Mouse (Mus musculus): ENCODE measurements at regions not wholly inside any gene's neighbourhood (a gene's known extent, or its start where the extent isn't known, plus 50 kb on each side); places are given as distances from the start of the nearest gene placed in this dataset.

DNA sequence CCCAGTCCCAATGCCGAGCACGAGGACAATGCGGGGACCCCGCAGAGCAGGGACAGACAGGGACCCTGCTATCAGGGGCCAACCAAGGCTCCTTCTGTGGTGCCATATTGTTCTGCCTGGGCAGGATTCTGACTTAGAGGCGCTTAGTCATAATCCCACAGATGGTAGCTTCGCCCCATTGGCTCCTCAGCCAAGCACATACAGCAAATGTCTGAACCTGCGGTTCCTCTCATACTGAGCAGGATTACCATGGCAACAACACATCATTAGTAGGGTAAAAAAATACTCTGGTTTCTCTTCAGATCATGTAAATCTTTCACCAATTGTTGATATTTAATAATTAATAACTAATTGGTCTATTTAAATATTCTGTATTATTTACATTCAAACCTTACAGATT is 2140.3 kb upstream of the Cdh20 start:
- peak; percentile 92 to 99 for DNase-seq (ENCODE audit: low spot score in 2 of 2)

DNA sequence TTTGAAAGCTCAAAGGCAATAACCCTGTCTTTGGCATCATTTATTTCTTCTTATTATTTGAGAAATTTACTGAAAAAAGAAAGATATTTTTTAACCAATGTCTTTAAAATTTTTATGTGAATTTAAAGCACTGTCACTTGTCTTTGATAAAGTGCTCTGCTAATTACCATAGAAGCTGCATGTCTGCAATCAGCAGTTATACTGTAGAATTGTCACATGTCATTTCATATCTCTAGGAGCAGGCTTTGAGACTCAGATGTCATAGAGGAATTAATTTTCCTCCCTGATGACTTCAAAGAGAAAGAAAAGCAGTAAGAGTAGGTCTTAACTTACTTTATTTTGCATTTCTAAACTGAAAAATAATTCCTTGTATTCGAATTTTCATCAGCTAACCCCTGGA is 2123.9 kb upstream of the Cdh20 start:
- DNase-seq (ENCODE audit: low spot score in 2 of 2), result no peak

DNA sequence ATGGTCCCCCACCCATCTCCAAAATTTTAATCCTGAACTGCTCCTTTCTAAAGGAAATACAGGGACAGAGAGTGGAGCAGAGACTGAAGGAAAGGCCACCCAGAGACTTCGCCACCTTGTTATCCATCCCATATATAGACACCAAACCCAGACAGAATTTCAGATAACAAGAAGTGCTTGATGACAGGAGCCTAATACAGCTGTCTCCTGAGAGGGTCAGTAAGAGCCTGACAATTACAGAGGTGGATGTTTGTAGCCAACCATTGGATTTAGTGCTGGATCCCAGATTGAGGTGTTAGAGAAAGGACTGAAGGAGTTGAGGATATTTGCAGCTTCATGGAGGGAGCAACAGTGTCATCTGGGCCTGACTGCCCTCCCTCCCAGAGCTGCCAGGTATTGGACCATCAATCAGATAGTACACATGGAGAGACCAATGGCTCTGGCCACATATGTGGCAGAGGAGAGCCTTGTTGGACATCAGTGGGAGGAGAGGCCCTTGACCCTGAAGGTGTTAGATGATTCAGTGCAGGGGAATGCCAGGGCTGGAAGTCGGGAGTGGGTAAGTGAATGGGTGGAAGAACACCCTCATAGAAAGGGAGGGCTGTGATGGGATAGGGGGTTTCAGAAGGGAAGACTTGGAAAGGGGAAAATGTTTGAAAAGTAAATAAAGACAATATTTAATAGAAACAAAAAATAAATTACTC is 2080.8 kb upstream of the Cdh20 start:
- no peak for DNase-seq (ENCODE audit: low spot score in 2 of 2)

DNA sequence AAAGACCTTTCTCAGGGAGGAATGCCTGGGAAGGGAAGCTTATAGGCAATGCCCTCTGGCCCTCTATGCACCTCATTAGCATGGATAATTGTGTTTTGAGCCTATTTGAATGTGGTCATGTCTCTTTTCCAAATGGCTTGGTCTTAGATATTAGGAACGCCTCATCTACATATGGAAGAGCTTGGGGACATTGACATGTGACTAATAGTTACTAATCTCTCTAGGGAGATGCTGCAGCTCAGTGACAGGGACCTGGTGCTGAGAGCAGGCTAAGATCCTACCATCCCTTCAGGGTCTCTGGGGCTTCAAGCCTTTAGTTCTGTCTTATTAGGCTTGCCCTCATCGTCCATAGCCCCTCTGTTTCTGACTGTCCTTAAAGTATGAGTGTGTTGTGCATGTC is 2051.9 kb upstream of the Cdh20 start:
- no peak for DNase-seq (ENCODE audit: low spot score in 2 of 2)

DNA sequence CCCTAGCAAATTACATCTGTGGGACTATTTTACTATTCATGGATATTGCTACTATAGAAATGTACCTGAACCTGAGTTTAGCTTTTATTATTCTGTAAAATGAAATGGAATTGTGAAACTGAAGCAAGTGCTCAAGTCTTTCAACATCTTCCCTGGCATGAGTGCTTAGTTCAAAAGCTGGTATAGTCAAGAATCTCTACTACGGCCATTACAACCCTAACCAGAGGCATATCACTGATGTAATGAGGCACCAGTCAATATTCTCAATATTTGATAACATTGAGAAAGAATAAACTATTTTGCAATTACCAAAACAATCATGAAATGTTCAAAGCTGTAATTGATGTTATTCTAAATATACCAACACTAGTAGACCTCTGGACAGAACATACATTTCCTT is 2034.3 kb upstream of the Cdh20 start:
- no peak for DNase-seq (ENCODE audit: low spot score in 2 of 2)

DNA sequence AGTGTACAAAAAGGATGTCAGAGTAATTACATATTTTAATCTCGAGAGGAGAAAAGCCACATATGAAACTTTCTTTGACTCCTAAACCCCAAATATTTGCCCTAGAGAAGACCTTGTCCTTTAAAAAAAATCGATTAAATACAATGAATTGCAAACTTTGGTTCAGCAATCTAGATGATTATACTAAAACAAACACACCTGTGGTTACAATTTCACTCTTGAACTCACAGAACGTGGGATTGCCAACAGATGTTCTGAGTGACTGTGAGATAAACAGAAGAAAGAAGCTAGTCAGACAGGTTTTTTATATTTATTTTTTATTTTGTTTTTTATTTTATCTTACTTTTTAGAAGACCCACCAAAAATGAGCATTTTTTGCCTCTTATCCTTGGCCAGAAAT is 2032.9 kb upstream of the Cdh20 start:
- no peak for DNase-seq (ENCODE audit: low spot score in 2 of 2)

GRCm38 (mm10) chr1:102757941-102758340 is 2010.4 kb upstream of the Cdh20 start:
- no peak for DNase-seq (ENCODE audit: low spot score in 2 of 2)

All from urinary bladder, postnatal 4 days (tissue).